Mouse (Mus musculus) adrenal gland, adult 2 months (tissue): ENCODE measurements around the gene Osbpl3. TPM values are rescaled to one million over a fixed set of nuclear protein-coding genes. Genes with fewer than 3 reads are reported as not detected.

ENCODE experiments used
- DNase-seq: peaks from one replicate; pipeline ENCODE4 v3.0.0; 2021
- polyA plus RNA-seq: library from polyadenylated mRNA; depleted of rRNA; stranded (reverse); fragments of >200 nt; gene quantifications from 2 replicates; pipeline ENCODE4 v1.2.3, GENCODE M21; 2012
- total RNA-seq, 2 experiments: library from RNA; stranded (reverse); gene quantifications; 2 replicates each; pipeline ENCODE4 v1.2.3; 2021

The Osbpl3 gene
- total and polyA plus RNA-seq, 3 experiments: 11.0 to 97.9 (median 28.2) TPM

GRCm38 (mm10) chr6:50402872-50403271 is 53.1 kb downstream of the Osbpl3 start:
- DNase-seq: no peak

GRCm38 (mm10) chr6:50400234-50400633 is 55.8 kb downstream of the Osbpl3 start:
- no peak for DNase-seq

GRCm38 (mm10) chr6:50399427-50400195 is 56.4 kb downstream of the Osbpl3 start:
- no peak for DNase-seq

GRCm38 (mm10) chr6:50398324-50398723 is 57.7 kb downstream of the Osbpl3 start:
- no peak for DNase-seq

GRCm38 (mm10) chr6:50397116-50397515 is 58.9 kb downstream of the Osbpl3 start:
- DNase-seq: no peak

- peak; percentile 78 for DNase-seq
Measured at GRCm38 (mm10) chr6:50395641-50396312, 60.2 kb downstream of the Osbpl3 start.

GRCm38 (mm10) chr6:50394432-50394831 is 61.6 kb downstream of the Osbpl3 start:
- no peak for DNase-seq

- no peak for DNase-seq
Measured at GRCm38 (mm10) chr6:50393960-50394359, 62.0 kb downstream of the Osbpl3 start.

GRCm38 (mm10) chr6:50391951-50392350 is 64.0 kb downstream of the Osbpl3 start:
- no peak for DNase-seq

GRCm38 (mm10) chr6:50390313-50390712 is 65.7 kb downstream of the Osbpl3 start:
- DNase-seq: no peak

GRCm38 (mm10) chr6:50387629-50388028 is 68.4 kb downstream of the Osbpl3 start:
- peak; percentile 36 for DNase-seq

- DNase-seq: no peak
Measured at GRCm38 (mm10) chr6:50386497-50386896, 69.5 kb downstream of the Osbpl3 start.

- no peak for DNase-seq
Measured at GRCm38 (mm10) chr6:50385451-50386013, 70.5 kb downstream of the Osbpl3 start.

- peak; percentile 75 for DNase-seq
Measured at GRCm38 (mm10) chr6:50382711-50383110, 73.3 kb downstream of the Osbpl3 start.

- DNase-seq: no peak
Measured at GRCm38 (mm10) chr6:50382196-50382595, 73.8 kb downstream of the Osbpl3 start.

- peak; percentile 54 for DNase-seq
Measured at GRCm38 (mm10) chr6:50381504-50382091, 74.4 kb downstream of the Osbpl3 start.

GRCm38 (mm10) chr6:50379740-50380139 is 76.3 kb downstream of the Osbpl3 start:
- DNase-seq: no peak

- DNase-seq: no peak
Measured at GRCm38 (mm10) chr6:50379136-50379535, 76.9 kb downstream of the Osbpl3 start.

- DNase-seq: no peak
Measured at GRCm38 (mm10) chr6:50377742-50378720, 78.0 kb downstream of the Osbpl3 start.

- DNase-seq: no peak
Measured at GRCm38 (mm10) chr6:50376684-50377083, 79.3 kb downstream of the Osbpl3 start.
